Mouse (Mus musculus) midbrain, embryonic 12.5 days (tissue): ENCODE data around the gene Mfsd4a. TPM values are rescaled to one million over a fixed set of nuclear protein-coding genes. Genes with fewer than 3 reads are reported as not detected.
A peak's percentile ranks its signal among the peaks of the same experiment; 100 is the strongest.

Source experiments
- ATAC-seq: fragments of 200-750 bp; cut with Nextera tagmentation; 2 replicates; pipeline ENCODE4 v1.8.0; 2017; ENCODE audit warnings: low read depth, moderate TSS enrichment, moderate library complexity; ENCODE audit not compliant: low FRiP score
- H3K27ac ChIP-seq: fragments of 300-500 bp; sonication (generic); replicated peaks from 2 replicates; pipeline ENCODE4 v1.5.1; 2016; ENCODE audit warnings: mild to moderate bottlenecking
- H3K27me3 ChIP-seq: fragments of 300-500 bp; sonication (generic); 2 replicates; pipeline ENCODE4 v1.6.1; 2016; ENCODE audit warnings: mild to moderate bottlenecking
- H3K36me3 ChIP-seq: fragments of 300-500 bp; sonication (generic); 2 replicates; pipeline ENCODE4 v1.6.1; 2016
- H3K4me1 ChIP-seq: fragments of 300-500 bp; sonication (generic); 2 replicates; pipeline ENCODE4 v1.6.1; 2016
- H3K4me2 ChIP-seq: fragments of 300-500 bp; sonication (generic); replicated peaks from 2 replicates; pipeline ENCODE4 v1.6.1; 2016; ENCODE audit warnings: mild to moderate bottlenecking, moderate library complexity
- H3K4me3 ChIP-seq: fragments of 300-500 bp; sonication (generic); 2 replicates; pipeline ENCODE4 v1.5.1; 2016; ENCODE audit warnings: mild to moderate bottlenecking
- H3K9ac ChIP-seq: fragments of 300-500 bp; sonication (generic); replicated peaks from 2 replicates; pipeline ENCODE4 v1.6.1; 2016; ENCODE audit warnings: mild to moderate bottlenecking, moderate library complexity
- H3K9me3 ChIP-seq: fragments of 300-500 bp; sonication (generic); 2 replicates; pipeline ENCODE4 v1.6.1; 2016; ENCODE audit warnings: mild to moderate bottlenecking
- WGBS: fragments of 180-500 bp; shearing (Covaris S2); methylation state at CpG from one replicate; pipeline ENCODE4 v1.1.7; 2016; 5-methylcytosine and 5-hydroxymethylcytosine counted together
- polyA plus RNA-seq: library from polyadenylated mRNA; unstranded; fragments of >200 nt; fragmentation: Nextera tagmentation; extraction: Ambion mirVana; gene quantifications from 2 replicates; pipeline ENCODE4 v1.2.1, GENCODE M21; 2016

The Mfsd4a gene
- polyA plus RNA-seq = 16.5 and 18.8 TPM in 2 replicates

DNA sequence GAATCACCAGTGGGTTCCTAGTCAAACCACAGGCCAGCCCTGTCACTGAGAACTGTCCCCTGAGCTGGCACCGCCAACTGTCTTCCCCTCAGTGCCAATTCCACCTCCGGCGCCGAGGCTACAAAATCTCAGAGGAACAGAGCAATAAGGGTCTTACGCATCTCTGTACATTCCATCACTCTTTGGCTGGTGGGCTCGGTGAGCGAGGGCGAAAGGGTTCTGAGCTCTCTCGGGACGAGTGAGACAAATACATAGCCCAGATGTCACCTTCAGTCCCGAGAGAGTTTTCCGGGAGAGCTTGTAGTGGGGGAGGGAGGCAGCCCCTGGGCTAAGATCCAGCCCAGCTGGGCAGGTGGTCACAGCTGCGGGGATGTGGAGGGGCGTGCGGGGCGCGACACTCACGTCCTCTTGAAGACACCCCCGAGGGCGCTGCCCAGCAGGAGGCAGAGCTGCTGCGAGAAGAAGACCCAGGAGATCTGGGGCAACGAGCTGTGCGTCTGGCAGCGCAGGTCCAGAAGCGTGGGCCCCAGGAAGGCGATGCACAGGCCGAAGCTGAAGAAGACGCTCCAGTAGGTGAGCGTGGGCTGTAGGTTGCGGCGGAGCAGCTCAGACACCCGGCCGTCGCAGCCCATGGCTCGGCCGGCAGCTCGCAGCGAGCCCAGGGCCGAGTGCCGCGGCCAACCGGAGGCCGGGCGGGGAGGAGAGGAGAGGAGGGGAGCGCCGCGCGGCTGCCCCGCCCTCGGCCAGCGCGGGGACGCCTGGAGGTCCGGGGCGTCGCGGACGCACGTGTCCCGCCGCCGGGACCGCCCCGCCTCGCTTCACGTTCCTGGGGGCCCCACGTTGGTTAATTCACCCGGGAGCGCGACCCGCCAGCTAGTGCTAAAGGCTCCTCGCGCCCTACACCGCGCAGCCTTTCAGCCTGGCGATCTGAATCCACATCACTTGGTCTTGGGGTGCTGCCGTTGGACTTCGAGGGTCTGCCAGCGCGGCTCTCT lies at the start of gene Mfsd4a:
Gene Mfsd4a, minus strand, starts transcription at position 802 of the 995 bp plus-strand sequence.
- Histone ChIP-seq H3K4me3 (peak within 1 kb of the TSS; percentile 48), H3K4me2 (peak within 1 kb of the TSS; percentile 90), H3K4me1 (peaks cover 13% of the 10 kb centered on the region), H3K9me3 (no peaks in the 10 kb centered on the region), H3K27ac (no peak within 1 kb of the TSS), H3K27me3 (peaks cover 41% of the 10 kb centered on the region), H3K36me3 (no peaks in the 10 kb centered on the region), H3K9ac (peak within 1 kb of the TSS; percentile 71)
- peak; percentile 70 for ATAC-seq
- WGBS = 3% methylated on average over 71 of the region's 80 CpGs

DNA sequence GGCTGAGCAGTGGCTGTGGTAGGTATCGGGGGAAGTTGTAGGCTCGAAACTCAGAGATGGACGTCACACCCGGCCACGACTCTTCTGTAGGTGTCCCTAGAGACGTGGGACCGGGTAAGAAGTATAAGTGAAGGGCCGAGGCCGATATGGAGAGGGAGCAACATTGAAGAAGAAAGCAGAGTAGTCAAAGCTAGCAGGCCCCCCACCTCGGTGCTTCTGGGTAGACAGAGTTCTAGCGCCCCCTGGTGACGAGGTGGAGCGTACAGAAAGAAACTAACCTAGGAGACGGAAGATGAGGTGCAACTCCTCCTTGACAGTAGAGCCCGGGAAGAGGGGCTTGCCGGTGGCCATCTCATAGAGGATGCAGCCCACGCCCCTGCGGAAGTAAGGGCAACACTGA lies 48.7 kb upstream of the Mfsd4a start:
- no peak for ATAC-seq
- WGBS = 16% methylated on average over 18 of the region's 18 CpGs
- Histone ChIP-seq H3K4me1 (no peaks in the 10 kb centered on the region), H3K9me3 (no peaks in the 10 kb centered on the region), H3K36me3 (no peaks in the 10 kb centered on the region), H3K27ac (no peak overlapping the region), H3K4me3 (no peak overlapping the region), H3K27me3 (no peaks in the 10 kb centered on the region; the same call in 1 of the 2 replicates), H3K9ac (no peak overlapping the region), H3K4me2 (peak overlapping the region; percentile 26)

DNA sequence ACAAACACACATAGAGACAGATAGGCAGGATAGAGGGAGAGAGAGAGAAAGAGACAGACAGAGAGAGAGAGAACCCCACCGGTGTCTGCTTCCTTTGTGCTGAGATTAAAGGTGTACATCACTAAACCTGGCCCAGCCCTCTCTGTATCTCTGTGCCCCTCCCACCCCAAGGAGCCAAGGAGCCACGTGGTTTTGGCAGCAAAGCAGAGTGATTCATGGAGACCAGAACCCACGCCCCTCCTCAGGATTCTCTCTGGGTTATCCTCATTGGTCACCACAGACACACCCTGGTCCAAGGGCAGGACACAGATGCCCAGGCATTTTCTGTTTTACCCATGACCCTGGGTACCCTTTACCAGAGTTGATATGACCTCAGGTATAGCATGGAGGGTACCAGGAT lies 45.2 kb upstream of the Mfsd4a start:
- Histone ChIP-seq H3K4me3 (no peak overlapping the region), H3K27me3 (no peaks in the 10 kb centered on the region; the same call in 1 of the 2 replicates), H3K36me3 (no peaks in the 10 kb centered on the region), H3K9ac (no peak overlapping the region), H3K27ac (no peak overlapping the region), H3K9me3 (no peaks in the 10 kb centered on the region), H3K4me2 (no peak overlapping the region), H3K4me1 (no peaks in the 10 kb centered on the region)
- ATAC-seq = no peak
- WGBS = 61% methylated on average over 3 of the region's 3 CpGs

DNA sequence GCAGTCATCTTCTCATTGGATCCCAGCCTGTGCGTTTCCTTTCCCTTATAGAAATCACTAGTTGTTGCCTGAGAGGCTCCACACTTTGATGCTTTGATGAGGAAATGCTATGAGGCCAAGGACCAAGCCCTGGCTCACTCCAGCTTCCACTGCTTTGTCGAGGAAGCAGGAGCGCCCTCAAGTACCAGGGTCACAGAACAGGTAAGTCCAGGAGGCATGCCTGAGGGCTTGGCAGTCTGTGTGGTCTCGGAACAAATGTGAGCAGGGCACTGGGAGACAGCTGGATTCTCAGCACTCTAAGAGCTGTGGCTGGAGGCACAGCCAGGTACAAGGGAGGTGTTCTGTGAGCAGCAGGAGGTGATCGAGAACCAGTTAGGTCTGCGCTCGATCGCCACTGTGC lies 44.6 kb upstream of the Mfsd4a start:
- WGBS = 76% methylated on average over 8 of the region's 8 CpGs
- Histone ChIP-seq H3K9ac (no peak overlapping the region), H3K4me3 (no peak overlapping the region), H3K36me3 (no peaks in the 10 kb centered on the region), H3K9me3 (no peaks in the 10 kb centered on the region), H3K27ac (no peak overlapping the region), H3K4me2 (no peak overlapping the region), H3K4me1 (no peaks in the 10 kb centered on the region), H3K27me3 (no peaks in the 10 kb centered on the region; the same call in 1 of the 2 replicates)
- ATAC-seq = no peak

DNA sequence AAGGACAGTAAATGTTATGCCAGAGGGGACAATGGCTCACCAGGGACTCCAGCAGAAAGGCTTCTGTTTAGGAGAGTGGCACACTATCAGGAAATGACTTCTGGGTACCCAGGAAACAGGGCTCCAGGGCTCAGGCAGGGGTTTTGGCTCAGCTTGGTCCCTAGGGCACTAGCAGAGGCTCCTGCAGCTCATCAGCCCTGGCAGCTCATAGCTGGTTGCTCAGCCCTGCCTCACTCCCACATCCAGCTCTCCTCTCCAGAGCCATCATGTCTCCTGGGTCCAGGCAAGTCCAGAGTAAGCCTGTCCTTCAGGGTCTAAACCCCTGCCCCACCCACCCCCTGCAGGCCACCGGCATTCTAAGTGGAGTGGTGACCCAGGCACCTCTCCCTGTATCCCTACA lies 43.5 kb upstream of the Mfsd4a start:
- Histone ChIP-seq H3K4me3 (no peak overlapping the region), H3K36me3 (no peaks in the 10 kb centered on the region), H3K4me1 (no peaks in the 10 kb centered on the region), H3K27me3 (no peaks in the 10 kb centered on the region; the same call in 1 of the 2 replicates), H3K27ac (no peak overlapping the region), H3K9ac (no peak overlapping the region), H3K4me2 (no peak overlapping the region), H3K9me3 (no peaks in the 10 kb centered on the region)
- WGBS = 50% methylated on average over 1 of the region's 1 CpGs
- ATAC-seq = no peak

DNA sequence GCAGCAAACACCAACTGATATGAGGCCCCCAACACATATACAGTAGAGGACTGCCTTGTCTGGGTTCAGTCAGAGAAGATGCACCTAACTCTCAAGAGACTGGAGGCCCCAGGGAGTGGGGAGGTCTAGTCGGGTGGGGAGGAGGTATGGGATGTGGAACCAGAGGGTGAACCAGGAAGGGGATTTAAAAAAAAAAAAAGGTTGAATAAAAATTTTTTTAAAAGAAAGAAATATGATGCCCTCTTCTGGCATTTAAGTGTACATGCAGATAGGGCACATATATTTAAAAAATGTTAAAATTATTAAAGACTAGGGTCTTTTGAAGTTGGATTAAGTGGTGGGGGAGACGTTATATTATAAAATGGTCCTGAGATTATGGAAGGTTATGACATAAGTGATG lies 41.5 kb upstream of the Mfsd4a start:
- Histone ChIP-seq H3K9ac (no peak overlapping the region), H3K27me3 (no peaks in the 10 kb centered on the region), H3K9me3 (no peaks in the 10 kb centered on the region), H3K27ac (no peak overlapping the region), H3K4me1 (no peaks in the 10 kb centered on the region), H3K4me2 (no peak overlapping the region), H3K36me3 (no peaks in the 10 kb centered on the region), H3K4me3 (no peak overlapping the region)
- WGBS = 71% methylated on average over 2 of the region's 2 CpGs
- no peak for ATAC-seq

DNA sequence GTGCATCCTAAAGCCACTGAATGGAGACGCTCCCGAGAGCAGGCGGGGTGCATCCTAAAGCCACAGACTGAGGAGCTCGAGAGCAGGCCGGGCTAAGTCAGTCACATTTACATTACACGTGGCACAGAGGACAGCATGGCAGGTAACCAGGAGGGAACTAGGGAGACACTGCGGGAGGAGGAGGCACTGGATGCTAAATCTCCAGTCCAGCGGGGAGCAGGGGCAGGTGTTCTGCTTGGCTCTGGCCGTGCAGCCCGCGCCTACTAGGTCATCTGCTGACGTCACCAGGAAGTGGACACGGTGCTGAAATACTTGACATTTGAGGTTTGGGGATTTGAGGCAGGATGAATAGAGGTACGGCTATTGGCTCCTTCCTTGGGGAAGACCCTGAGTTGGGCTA lies 36.5 kb upstream of the Mfsd4a start:
- Histone ChIP-seq H3K27ac (no peak overlapping the region), H3K36me3 (no peaks in the 10 kb centered on the region), H3K9me3 (no peaks in the 10 kb centered on the region), H3K4me2 (no peak overlapping the region), H3K9ac (no peak overlapping the region), H3K27me3 (no peaks in the 10 kb centered on the region), H3K4me3 (no peak overlapping the region), H3K4me1 (no peaks in the 10 kb centered on the region)
- no peak for ATAC-seq
- 65% methylated on average over 14 of the region's 14 CpGs for WGBS

DNA sequence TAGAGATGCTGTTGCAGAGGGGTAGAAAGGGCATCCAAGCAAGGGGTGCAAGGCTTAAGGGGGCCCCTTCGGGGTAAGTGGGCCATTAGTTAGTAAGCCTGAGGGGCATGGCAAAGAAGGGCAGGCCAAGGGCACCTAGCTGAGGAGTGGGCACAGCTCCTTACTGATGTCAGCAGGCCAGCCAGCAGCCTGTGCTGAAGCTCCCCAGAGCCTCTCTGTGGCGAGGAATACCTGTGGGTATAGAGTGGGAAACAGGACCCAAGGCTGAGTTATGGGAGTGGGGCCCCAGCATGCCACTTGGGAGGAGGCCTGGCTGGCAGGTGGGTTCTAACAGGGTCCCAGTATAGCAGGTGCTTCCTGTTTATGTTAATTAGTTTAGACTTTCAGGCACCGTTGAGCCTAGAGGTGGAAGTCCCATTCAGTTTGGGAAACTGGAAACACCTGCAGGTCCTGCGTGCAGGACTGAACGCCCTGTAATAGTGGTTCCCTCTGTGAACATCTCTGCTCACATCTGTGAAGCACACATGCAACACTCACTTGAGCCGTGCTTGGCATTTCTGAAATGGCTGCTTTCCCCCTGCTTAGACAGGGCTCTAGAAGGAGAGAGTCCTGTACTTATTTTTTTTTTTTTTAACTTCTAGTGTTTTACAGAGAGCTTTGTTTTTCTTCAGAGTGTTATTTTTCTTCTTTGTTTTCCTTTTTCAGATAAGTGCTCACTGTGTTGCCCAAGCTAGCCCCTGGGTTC lies 34.3 kb upstream of the Mfsd4a start:
- Histone ChIP-seq H3K4me3 (no peak overlapping the region), H3K27ac (no peak overlapping the region), H3K9ac (no peak overlapping the region), H3K27me3 (no peaks in the 10 kb centered on the region), H3K9me3 (no peaks in the 10 kb centered on the region), H3K4me2 (no peak overlapping the region), H3K4me1 (no peaks in the 10 kb centered on the region), H3K36me3 (no peaks in the 10 kb centered on the region)
- WGBS = 82% methylated on average over 6 of the region's 6 CpGs
- ATAC-seq = no peak

DNA sequence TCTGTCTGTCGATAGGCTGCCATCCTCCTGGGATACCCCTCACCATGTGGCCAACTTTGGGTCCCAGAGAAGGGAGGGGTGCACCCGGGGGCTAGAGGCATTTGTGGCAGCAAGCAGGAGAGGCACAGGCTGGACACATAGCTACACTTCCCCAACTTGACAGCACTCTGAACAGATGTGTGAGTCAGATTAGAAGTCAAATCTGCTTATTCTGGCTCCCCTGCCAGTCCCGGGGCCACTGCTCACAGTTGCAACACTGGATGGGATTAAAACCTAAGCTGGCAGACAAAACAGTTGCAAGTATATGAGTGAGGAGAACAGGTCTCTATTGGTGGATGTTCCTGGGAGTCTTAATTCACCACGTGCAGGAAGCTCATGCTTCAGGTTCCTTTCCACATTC lies 31.9 kb upstream of the Mfsd4a start:
- Histone ChIP-seq H3K4me2 (no peak overlapping the region), H3K4me1 (no peaks in the 10 kb centered on the region), H3K27ac (no peak overlapping the region), H3K4me3 (no peak overlapping the region), H3K27me3 (no peaks in the 10 kb centered on the region), H3K36me3 (no peaks in the 10 kb centered on the region), H3K9me3 (no peaks in the 10 kb centered on the region), H3K9ac (no peak overlapping the region)
- ATAC-seq = no peak
- WGBS = 61% methylated on average over 4 of the region's 4 CpGs

DNA sequence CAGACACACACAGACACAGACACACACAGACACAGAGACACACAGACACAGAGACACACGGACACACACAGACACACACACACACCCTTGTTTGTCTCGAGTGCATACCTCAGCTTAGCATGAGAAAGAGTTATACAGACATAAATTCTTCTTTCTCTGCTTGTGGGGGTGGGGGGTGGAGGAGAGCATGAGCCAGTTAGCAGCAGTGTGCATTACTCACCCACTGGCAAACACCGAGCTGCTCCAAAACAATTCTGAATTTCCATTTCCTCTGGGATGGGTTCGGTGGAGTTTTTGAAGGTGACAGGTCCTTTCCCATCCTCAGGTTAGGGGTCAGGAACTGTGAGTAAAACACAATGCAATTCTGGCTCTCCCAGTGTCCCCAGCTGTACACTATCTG lies 31.2 kb upstream of the Mfsd4a start:
- Histone ChIP-seq H3K36me3 (no peaks in the 10 kb centered on the region), H3K27ac (no peak overlapping the region), H3K9me3 (no peaks in the 10 kb centered on the region), H3K4me2 (no peak overlapping the region), H3K4me1 (no peaks in the 10 kb centered on the region), H3K9ac (no peak overlapping the region), H3K4me3 (no peak overlapping the region), H3K27me3 (no peaks in the 10 kb centered on the region)
- no peak for ATAC-seq
- 85% methylated on average over 4 of the region's 4 CpGs for WGBS

DNA sequence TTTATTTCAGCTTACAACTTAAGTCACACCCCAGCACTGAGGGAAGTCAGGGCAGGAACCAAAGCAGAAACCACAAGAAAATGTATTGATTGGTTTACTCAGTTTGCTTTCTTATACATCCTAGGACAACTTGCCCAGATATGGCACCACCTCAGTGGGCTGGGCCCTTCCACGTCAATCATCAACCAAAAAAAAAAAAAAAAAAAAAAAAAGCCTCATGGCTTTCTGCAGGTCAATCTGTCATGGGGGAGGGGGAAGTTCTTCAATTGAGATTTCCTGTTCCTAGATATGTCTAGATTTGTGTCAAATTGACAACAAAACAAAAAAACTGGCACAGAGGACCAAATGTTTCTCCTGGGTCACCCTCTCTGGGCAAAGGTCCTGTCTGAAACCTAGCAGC lies 30.2 kb upstream of the Mfsd4a start:
- no peaks in the 10 kb centered on the region for H3K27me3 ChIP-seq
- H3K4me3 ChIP-seq = no peak overlapping the region
- no peak overlapping the region for H3K27ac ChIP-seq
- ATAC-seq = no peak
- H3K4me2 ChIP-seq = no peak overlapping the region
- H3K4me1 ChIP-seq = no peaks in the 10 kb centered on the region
- no peaks in the 10 kb centered on the region for H3K36me3 ChIP-seq
- H3K9me3 ChIP-seq = no peaks in the 10 kb centered on the region
- no peak overlapping the region for H3K9ac ChIP-seq
- WGBS = 71% methylated on average over 1 of the region's 1 CpGs

DNA sequence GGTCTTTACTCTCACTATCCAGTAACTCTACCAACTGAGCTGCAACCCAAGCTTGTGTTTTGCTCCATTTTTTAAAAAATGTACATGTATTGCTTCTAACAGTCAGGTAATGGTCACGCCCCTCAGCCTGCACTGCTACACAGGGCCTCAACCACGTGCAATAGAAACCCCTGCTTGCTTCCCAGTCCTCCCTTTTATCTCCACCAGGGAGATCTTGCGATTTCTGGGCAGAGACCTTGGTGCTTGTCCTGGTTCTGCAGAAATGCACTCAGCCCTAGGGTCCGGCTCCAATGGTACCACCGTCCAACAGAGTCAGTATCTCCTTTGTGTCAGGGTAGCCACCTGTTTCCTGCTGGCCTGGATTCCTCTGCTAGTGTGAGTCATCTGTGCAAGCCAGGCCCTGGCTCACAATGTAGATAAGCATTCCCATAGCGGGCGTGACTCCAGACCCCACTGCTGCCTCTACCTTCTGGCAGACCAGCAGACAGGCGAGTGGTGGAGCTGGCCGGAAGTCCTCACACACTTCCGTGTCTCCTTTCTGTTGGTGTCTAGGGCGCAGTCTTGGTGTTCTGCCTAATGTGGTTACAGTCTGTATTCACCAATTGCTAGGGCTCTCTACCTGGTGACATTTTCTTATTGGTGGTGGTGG lies 27.6 kb upstream of the Mfsd4a start:
- no peak overlapping the region for H3K4me2 ChIP-seq
- no peaks in the 10 kb centered on the region for H3K9me3 ChIP-seq
- H3K9ac ChIP-seq = no peak overlapping the region
- no peak for ATAC-seq
- H3K27me3 ChIP-seq = no peaks in the 10 kb centered on the region
- WGBS = 80% methylated on average over 11 of the region's 11 CpGs
- no peak overlapping the region for H3K4me3 ChIP-seq
- no peaks in the 10 kb centered on the region for H3K36me3 ChIP-seq
- H3K27ac ChIP-seq = no peak overlapping the region
- no peaks in the 10 kb centered on the region for H3K4me1 ChIP-seq
